Mouse (Mus musculus): Measurements from ENCODE around the gene Gm10147.
"Not testable (repeated sequence)": the region's sequence is repeated elsewhere in the genome, so short reads cannot be mapped to it uniquely, and the experiment has no call there.

The Gm10147 gene

GRCm38 (mm10) chrX:28607742-28608141 is at the start of gene Gm10147:
Gm10147 (minus strand) TSS chrX:28607842.
- DNase-seq = not testable (repeated sequence)
